21 mouse cellular contexts compared by ENCODE assay signal in genomic region chr16:45256895-45257294, GRCm38 (mm10). TPM values are rescaled to one million over a fixed set of nuclear protein-coding genes. Genes with fewer than 3 reads are reported as not detected.
DNase-seq lines count a peak whose midpoint lies in the region; ATAC-seq and TF ChIP-seq lines count a peak whose summit lies in the region.
"Had no signal": no experiment of that assay in that cellular context is flagged by ENCODE, and none has a peak within 500 bp of the region (broad histone marks: within the 10 kb centered on the region; RNA-seq: fewer than 3 reads in every experiment).

No protein-coding gene starts in this region.

- no peaks in the 10 kb centered on the region for H3K27me3 ChIP-seq in heart, adult 2 months (ENCODE audit: control insufficient read depth, insufficient read depth, low read length)
- H3K27me3 ChIP-seq in heart, embryonic 12.5 days (replicated peaks), result no peaks in the 10 kb centered on the region
- no peaks in the 10 kb centered on the region for H3K27me3 ChIP-seq in forebrain, embryonic 12.5 days
- H3K27me3 ChIP-seq: forebrain, embryonic 15.5 days; limb, embryonic 15.5 days; megakaryocyte, embryonic 14.5 days had no signal

- H3K4me1 ChIP-seq in heart, adult 2 months (ENCODE audit: control insufficient read depth, insufficient read depth, low read length), result peaks cover 7% of the 10 kb centered on the region
- H3K4me1 ChIP-seq in heart, embryonic 12.5 days (replicated peaks), result no peaks in the 10 kb centered on the region
- 0 out of 2 replicates have a peak, but pooled peaks cover 3% of the 10 kb centered on the region for H3K4me1 ChIP-seq in brown adipose tissue, adult 24 weeks (ENCODE audit: control insufficient read depth, insufficient read depth, insufficient read length, low read length)
- H3K4me1 ChIP-seq in forebrain, embryonic 12.5 days, result no peaks in the 10 kb centered on the region
- H3K4me1 ChIP-seq: forebrain, embryonic 15.5 days; heart, embryonic 10.5 days had no signal

- WGBS in heart, adult 2 months, result 39% methylated on average over 2 of the region's 2 CpGs
- WGBS in heart, embryonic 12.5 days, result 73% methylated on average over 2 of the region's 2 CpGs
- 87% methylated on average over 2 of the region's 2 CpGs for WGBS in forebrain, embryonic 12.5 days

- TF ChIP-seq POLR2A in heart, adult 2 months (IDR thresholded peaks at IDR 0.05; ENCODE audit: insufficient read depth, low read depth, low read length), result 0 out of 2 replicates have a peak, but pooled peaks have one; percentile 14

- ATAC-seq in heart, embryonic 12.5 days (ENCODE audit: insufficient number of reproducible peaks, low FRiP score), result no peak
- no peak for ATAC-seq in forebrain, embryonic 12.5 days (ENCODE audit: low FRiP score)
- ATAC-seq: forebrain, embryonic 15.5 days; hindbrain, postnatal 0 days; midbrain, embryonic 16.5 days had no signal

- H3K9me3 ChIP-seq in heart, embryonic 12.5 days (replicated peaks), result no peaks in the 10 kb centered on the region
- no peaks in the 10 kb centered on the region for H3K9me3 ChIP-seq in forebrain, embryonic 12.5 days
- H3K9me3 ChIP-seq: forebrain, embryonic 15.5 days; heart, embryonic 10.5 days; limb, embryonic 15.5 days; megakaryocyte, embryonic 14.5 days had no signal

- no peak overlapping the region for H3K4me2 ChIP-seq in heart, embryonic 12.5 days
- no peak overlapping the region for H3K4me2 ChIP-seq in forebrain, embryonic 12.5 days
- H3K4me2 ChIP-seq: forebrain, embryonic 15.5 days; limb, embryonic 15.5 days; lung, embryonic 14.5 days had no signal

- TF ChIP-seq CTCF in heart, adult 2 months (IDR thresholded peaks at IDR 0.05), result no peak

- TF ChIP-seq EP300 in heart, adult 2 months (IDR thresholded peaks at IDR 0.05; ENCODE audit: insufficient read depth, low read depth, low read length), result no peak

- H3K27ac ChIP-seq in heart, adult 2 months, result peak overlapping the region; percentile 83
- H3K27ac ChIP-seq in heart, embryonic 12.5 days (ENCODE audit: poor library complexity, severe bottlenecking), result no peak overlapping the region
- H3K27ac ChIP-seq in brown adipose tissue, adult 24 weeks (replicated peaks; ENCODE audit: low read depth, low read length), result peak overlapping the region; percentile 75
- H3K27ac ChIP-seq in forebrain, embryonic 12.5 days, result no peak overlapping the region
- H3K27ac ChIP-seq: forebrain, embryonic 15.5 days; heart, embryonic 10.5 days; hindbrain, postnatal 0 days had no signal

- H3K4me3 ChIP-seq in heart, adult 2 months, result no peak overlapping the region
- no peak overlapping the region for H3K4me3 ChIP-seq in heart, embryonic 12.5 days
- no peak overlapping the region for H3K4me3 ChIP-seq in brown adipose tissue, adult 24 weeks (ENCODE audit: insufficient read depth, low read depth, low read length)
- no peak overlapping the region for H3K4me3 ChIP-seq in forebrain, embryonic 12.5 days (replicated peaks)
- H3K4me3 ChIP-seq: erythroblast, embryonic 14.5 days; forebrain, embryonic 15.5 days; heart, embryonic 10.5 days; limb, embryonic 15.5 days; megakaryocyte, embryonic 14.5 days had no signal

- intact Hi-C loops in heart, adult 2 months (cut with DNase I), result loop anchor here (2.0 to 5.0 kb wide), 3 partner anchors 60 to 90 kb away; no protein-coding TSS in a partner anchor
- intact Hi-C loops in left cerebral cortex, postnatal 25 days (cut with DNase I), result loop anchor here (5.0 kb wide), 1 partner anchor 95 kb away; no protein-coding TSS in a partner anchor

- no peak overlapping the region for H3K9ac ChIP-seq in heart, adult 2 months (ENCODE audit: low read depth, low read length)
- H3K9ac ChIP-seq in heart, embryonic 12.5 days, result no peak overlapping the region
- H3K9ac ChIP-seq in forebrain, embryonic 12.5 days, result no peak overlapping the region
- H3K9ac ChIP-seq: forebrain, embryonic 15.5 days; limb, embryonic 15.5 days; lung, embryonic 14.5 days had no signal

- no peak for DNase-seq in heart, adult 2 months
- peak; percentile 12 to 57 for DNase-seq in left cerebral cortex, postnatal 25 days (ENCODE audit: low spot score in 2 of 2)
- DNase-seq in left cerebral cortex, adult 18-20 months (ENCODE audit: low spot score in 2 of 2), result no peak
- DNase-seq in ES-CJ7 (ENCODE audit: low read depth, low spot score), result peak; percentile 30
- no peak for DNase-seq in cerebellum, postnatal 14 days
- DNase-seq: cerebellum, adult 11 months; cerebellum, postnatal 25 days; heart, postnatal 36 days; kidney, adult 18-20 months; lung, embryonic 14.5 days; thymus, postnatal 36 days had no signal

- peaks cover 9% of the 10 kb centered on the region for H3K36me3 ChIP-seq in heart, adult 2 months (ENCODE audit: control insufficient read depth, insufficient read depth, low read length)
- H3K36me3 ChIP-seq in heart, embryonic 12.5 days, result no peaks in the 10 kb centered on the region
- no peaks in the 10 kb centered on the region for H3K36me3 ChIP-seq in forebrain, embryonic 12.5 days (replicated peaks)
- H3K36me3 ChIP-seq: forebrain, embryonic 15.5 days; heart, embryonic 10.5 days; limb, embryonic 15.5 days had no signal

- H3K79me2 ChIP-seq in heart, adult 2 months (replicated peaks; ENCODE audit: control insufficient read depth, insufficient read depth, low read length), result no peaks in the 10 kb centered on the region

RNA-seq across cellular contexts. Expression of gene Btla, which starts 32.8 kb away (rescaled TPM):
- total RNA-seq in heart, adult 2 months (2021), result under 1 TPM; 0.44 to 0.86 TPM
- polyA plus RNA-seq in heart, adult 2 months (2012; rRNA removed), result 0.67 and 0.74 TPM in 2 replicates
- 0.06 TPM in 1 of 2 replicates, not detected in the other for polyA plus RNA-seq in heart, embryonic 12.5 days (2016; fragmentation: Nextera tagmentation; extraction: Ambion mirVana)
- under 1 TPM; 0.23 to 0.32 TPM for total RNA-seq in left cerebral cortex, postnatal 25 days (2021)
- total RNA-seq in left cerebral cortex, adult 18-20 months (2021), result under 1 TPM; 0.49 to 0.51 TPM
- not detected in 2 replicates for polyA plus RNA-seq in brown adipose tissue, adult 24 weeks (2012; ENCODE audit: insufficient read depth, insufficient read length, missing spikeins)
- polyA plus RNA-seq in forebrain, embryonic 12.5 days (2016; fragmentation: Nextera tagmentation; extraction: Ambion mirVana), result 0.18 and 0.35 TPM in 2 replicates
- polyA plus RNA-seq: erythroblast, embryonic 14.5 days; heart, embryonic 10.5 days had no signal

Comparison
In these comparisons a context has a peak if more than half of its experiments do, and no peak if none do; other contexts are left out.
1. DNase-seq: peak in left cerebral cortex, postnatal 25 days (2 of 2) and ES-CJ7 (single experiment); none in heart, adult 2 months (0 of 2), left cerebral cortex, adult 18-20 months (0 of 2) and cerebellum, postnatal 14 days (0 of 2).
2. H3K27ac ChIP-seq: peak in heart, adult 2 months (single experiment) and brown adipose tissue, adult 24 weeks (single experiment); none in heart, embryonic 12.5 days (single experiment) and forebrain, embryonic 12.5 days (single experiment).